Mouse (Mus musculus): ENCODE measurements around the gene Zc3h7b. TPM values are rescaled to one million over a fixed set of nuclear protein-coding genes. Genes with fewer than 3 reads are reported as not detected.

Zc3h7b gene
- total RNA-seq, 2 experiments from 2014 or later, result 30.8 to 37.9 TPM

DNA sequence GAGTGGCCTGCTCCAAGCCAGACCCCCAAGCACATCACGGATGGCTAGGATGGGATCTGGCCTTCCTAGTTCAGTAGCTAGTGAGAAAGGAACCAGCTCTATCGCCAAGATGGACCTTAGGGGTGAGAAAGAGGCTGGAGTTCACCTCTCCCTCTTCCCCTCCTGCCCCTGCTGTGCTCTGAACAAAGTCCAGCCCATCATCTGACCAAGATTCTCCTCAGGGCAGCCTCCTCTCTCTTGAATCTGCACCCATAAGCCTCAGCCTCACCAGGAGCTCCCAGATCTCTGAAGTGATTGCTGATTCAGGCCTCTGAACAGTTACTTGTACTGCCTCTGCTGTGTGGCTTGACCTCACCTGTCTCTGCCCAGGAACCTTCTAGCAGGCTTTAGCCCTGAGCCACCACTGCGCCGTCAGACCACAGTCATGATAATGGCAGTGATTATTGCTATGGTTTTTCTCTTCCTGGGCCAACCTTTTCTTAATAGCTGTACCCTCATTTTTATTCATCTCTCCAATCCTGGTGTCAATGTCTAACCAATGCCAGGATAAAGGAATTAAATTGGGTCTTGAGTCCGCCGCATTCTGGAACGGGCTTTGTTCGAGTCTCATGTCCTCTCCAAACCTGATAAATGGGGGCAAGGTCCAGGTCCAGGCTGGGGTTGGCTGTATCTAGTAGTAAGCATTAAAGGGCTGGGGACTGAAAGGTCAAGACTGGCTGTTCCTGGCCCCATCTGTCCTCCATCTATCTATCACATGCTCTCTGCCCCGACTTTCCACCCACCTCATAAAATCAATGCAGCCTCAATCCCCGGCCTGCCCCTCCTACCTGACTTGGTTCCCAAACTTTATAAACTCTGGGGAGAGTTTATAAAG is 90.4 kb downstream of the Zc3h7b start:
- intact Hi-C loops (cut with DNase I; ENCODE audit: low total_unique reads), result no loop called here
- DNase-seq, result no peak

DNA sequence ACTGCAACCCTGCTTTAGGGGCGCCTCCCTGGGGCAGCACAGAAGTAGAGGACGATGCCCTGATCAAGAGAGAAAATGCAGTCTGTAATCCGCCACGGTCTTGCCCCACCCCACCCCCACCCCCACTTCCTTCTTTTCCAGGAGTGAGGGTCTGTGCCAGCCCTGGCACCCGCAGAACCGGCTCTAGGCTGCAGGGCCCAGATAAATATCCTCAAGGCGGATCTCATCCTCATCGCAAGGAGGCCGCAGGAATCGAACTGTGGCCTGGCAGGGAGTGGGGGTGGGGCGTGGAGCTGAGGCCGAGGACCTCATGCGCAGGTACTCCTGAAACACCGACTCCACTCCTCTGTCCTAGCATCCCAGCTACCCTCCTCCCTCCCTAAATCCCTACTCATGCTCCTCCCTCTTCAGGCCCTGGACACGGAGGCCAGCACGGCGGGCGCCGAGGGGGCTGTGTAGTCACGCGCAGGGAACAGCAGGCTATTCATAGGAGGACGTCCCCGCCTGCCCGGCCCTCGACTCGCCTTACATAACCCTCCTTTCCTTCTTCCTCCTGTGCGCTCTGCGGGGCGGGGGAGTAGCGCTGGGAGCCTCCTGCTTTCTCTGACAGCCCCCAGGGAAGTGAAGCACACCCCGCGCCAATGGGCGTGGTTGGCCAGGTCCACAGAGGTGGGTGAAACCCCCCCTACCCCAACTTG is 91.4 kb downstream of the Zc3h7b start:
- intact Hi-C loops (cut with DNase I; ENCODE audit: low total_unique reads), result no loop called here
- DNase-seq, result peak; percentile 95

DNA sequence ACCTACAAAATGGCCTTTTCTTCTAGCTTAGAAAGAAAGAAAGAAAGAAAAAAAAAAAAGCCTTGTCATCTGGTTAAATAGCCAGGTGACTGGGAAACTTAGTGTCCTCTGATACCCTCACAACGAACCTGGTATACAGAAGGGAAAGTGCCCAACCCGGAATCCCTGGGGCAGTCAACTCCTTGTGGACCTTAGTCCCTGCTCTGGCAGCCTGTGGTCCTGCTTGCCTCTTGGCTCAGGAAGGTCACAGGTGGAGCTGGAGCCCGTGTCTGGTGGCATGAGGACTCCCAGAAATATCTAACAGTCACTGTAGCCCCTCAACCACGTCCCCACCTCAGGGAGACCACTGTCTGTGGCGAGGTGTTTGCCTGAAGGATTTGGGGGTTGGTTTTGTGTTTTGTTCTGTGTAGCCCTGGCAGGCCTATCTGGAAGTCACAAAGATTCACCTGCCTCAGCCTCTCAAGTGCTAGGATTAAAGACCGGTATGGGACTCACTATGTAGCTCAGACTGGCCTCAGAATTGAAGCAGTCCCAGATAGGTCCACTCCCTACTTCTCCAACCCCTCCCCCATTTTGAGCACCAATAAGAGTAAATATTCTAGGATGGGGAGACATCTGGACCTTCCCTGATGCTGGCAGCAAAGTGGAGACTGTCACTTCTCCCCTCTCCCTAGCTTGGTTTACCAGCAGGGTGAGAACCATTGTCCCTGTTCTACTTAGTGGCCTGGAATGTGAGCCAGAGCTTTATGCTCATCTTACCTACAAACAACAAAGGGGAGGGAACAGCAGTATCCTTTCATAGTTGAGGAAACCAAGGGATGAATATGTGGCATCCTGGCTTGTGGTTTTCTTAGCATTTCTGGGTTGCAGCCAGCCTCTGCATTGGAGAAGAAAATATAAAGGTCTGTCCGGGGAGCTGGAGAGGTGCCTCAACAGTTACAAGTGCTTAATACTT is 92.4 kb downstream of the Zc3h7b start:
- no peak for DNase-seq
- intact Hi-C loops (cut with DNase I; ENCODE audit: low total_unique reads), result no loop called here

DNA sequence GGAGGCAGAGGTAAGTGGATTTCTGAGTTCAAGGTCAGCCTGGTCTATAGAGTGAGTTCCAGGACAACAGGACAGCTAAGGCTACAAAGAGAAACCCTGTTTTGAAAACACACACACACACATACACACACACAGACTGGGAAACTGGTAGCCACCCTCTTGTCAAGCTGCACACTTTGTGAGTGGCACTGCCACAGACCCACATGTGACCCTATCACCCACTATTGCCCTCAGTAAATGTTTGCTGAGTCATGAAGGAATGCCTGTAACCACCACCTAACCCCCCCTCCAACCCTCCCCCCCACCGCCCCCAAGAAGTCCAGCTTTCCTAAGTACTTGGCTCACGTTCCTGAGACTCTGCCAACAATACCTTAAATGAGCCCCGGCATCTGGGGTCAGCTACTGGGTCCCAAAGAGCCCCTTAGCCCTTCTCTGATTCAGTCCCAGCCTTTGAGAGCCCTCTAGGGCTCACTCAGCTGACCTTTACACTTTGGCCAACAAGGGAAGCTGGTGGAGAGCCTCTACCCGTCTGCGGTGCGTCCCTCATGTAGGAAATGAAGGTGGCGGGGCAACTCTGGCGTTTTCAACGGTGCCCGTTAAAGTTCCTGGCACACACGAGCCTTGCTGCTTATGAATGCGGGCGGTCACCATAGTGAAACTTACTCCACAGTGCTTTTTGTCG is 93.8 kb downstream of the Zc3h7b start:
- intact Hi-C loops (cut with DNase I; ENCODE audit: low total_unique reads), result no loop called here
- no peak for DNase-seq

DNA sequence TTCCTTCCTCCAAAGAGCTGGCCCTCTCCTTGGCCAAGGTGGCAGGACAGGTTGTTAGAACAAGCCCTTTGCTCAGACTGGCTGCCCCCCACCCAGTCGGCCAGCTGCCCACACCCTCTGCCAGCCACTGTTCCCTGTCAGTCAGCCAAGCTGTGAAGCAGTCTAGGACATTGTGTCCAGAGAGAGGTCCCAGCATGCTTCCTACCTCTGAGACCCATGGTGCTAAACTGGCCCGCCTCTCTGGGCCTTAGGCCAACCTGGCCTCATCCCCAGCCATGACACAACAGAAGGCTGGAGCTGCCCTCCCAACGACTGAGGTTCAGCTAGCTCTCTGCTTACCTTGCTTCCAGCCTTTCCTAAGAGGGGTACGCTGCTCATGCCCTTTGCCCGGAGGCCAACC is 94.8 kb downstream of the Zc3h7b start:
- DNase-seq, result peak; percentile 85
- intact Hi-C loops (cut with DNase I; ENCODE audit: low total_unique reads), result no loop called here

DNA sequence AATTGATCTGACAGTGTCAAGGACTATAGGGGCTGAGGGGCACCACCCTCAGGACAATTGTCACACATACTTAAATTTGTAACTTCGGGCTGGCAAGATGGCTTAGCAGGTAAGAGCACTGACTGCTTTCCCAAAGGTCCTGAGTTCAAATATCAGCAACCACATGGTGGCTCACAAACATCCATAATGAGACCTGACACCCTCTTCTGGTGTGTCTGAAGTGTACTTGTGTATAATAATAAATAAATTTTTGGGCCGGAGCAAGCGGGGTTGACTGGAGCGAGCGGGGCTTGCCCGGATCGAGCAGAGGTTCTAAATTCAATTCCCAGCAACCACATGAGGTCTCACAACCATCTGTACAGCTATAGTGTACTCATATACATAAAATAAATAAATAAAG is 95.4 kb downstream of the Zc3h7b start:
- intact Hi-C loops (cut with DNase I; ENCODE audit: low total_unique reads), result no loop called here
- no peak for DNase-seq

DNA sequence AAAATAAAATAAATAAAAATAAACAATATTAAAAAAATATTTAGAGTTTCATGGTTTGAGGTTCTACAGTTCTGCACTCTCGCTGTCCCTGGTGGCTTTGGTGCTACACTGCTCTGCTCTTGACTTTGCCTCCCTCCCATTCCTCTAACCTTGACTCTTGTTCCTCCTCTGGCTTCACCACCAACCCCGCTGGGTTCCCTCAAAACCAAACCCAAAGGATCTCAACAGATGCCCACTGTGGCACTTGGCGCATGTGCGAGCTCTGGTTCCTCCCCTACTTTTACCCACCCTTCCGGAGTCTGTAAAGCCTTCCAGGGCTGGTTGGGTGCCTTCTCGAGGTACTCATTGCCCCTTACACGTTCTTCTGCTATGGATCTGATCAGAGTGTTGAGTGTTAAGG is 97.4 kb downstream of the Zc3h7b start:
- DNase-seq, result no peak
- intact Hi-C loops (cut with DNase I; ENCODE audit: low total_unique reads), result no loop called here

DNA sequence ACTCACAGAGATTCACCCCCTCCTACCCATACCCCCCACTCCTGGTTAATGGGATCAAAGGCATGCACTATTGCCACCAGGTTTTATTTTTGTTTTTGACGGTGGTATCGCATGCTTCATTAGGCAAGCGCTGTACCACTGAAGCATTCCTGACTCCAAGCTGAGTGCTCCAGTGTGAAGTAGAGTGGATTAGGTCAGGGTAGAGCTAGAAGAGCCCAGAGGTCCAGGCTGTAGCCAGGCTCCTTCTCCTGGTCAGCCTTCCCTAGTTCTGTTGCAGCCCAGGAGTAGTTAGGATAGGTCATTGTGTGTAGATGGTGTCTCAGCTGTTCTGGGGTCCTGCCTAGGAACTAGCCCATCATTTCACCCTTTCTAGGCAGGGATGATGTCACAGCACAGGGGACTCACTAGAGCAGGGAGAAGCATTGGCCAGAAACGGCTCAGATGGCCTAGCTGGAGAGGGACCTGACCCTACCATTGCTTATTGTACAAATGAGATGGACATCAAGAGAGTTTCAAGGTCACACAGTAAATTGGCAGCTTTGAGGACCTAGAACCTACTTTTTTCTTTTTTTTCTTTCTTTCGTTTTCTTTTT is 100.3 kb downstream of the Zc3h7b start:
- DNase-seq, result no peak
- intact Hi-C loops (cut with DNase I; ENCODE audit: low total_unique reads), result no loop called here

DNA sequence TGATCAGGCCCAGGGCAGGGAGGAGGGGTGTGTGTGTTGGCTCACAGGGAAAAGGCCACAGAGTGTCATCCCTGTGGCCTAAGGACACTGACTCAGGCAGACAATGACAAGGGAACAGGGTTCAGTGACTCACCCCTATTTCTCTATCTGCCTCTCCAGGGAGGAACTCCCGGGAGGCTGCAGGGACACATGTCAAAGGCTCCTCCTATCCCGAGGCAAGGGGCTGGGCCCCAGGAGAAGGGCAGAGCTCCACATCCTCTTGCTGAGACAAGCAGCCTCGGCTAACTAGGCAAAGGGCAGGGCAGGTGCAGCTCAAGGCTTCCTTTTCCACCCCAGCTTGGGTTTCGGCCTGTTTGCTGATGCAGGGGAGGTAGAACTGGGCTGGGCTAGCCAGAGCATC is 100.9 kb downstream of the Zc3h7b start:
- intact Hi-C loops (cut with DNase I; ENCODE audit: low total_unique reads), result no loop called here

More for the DNA sequence above, 100.9 kb downstream of the Zc3h7b start:
- DNase-seq, result peak; percentile 77

Other genes with a start within 250 kb of the Zc3h7b start
- gene Ep300, start 159.7 kb upstream of the Zc3h7b start, total RNA-seq (2021), result 10 to 100 TPM; 28.7 to 30.8 TPM
- 1 to 10 TPM; 5.3 to 7.2 TPM for gene L3mbtl2, start 81.2 kb upstream of the Zc3h7b start, total RNA-seq (2021)
- 1 to 10 TPM in 1 of 2 experiments, under 1 TPM in 1; 0.91 to 1.8 TPM for gene Chadl, start 47.8 kb upstream of the Zc3h7b start, total RNA-seq (2021)
- 10 to 100 TPM; 24.8 to 27.8 TPM for gene Rangap1, start 473 bp downstream of the Zc3h7b start, total RNA-seq (2021)
- 100 to 1,000 TPM; 101 to 115 TPM for gene Tef, start 57.4 kb downstream of the Zc3h7b start, total RNA-seq (2021)
- gene Tob2, start 113.7 kb downstream of the Zc3h7b start, total RNA-seq (2021), result 100 to 1,000 TPM in 1 of 2 experiments, 10 to 100 TPM in 1; 44.8 to 106 TPM
- gene Phf5a, start 126.9 kb downstream of the Zc3h7b start, total RNA-seq (2021), result 10 to 100 TPM; 40.8 to 41.2 TPM
- 1,000 to 10,000 TPM in 1 of 2 experiments, 100 to 1,000 TPM in 1; 894 to 1,160 TPM for gene Aco2, start 127.3 kb downstream of the Zc3h7b start, total RNA-seq (2021)
- gene Polr3h, start 181.2 kb downstream of the Zc3h7b start, total RNA-seq (2021), result 1 to 10 TPM; 7.3 to 8.1 TPM
- 1 to 10 TPM; 3.7 to 3.8 TPM for gene Csdc2, start 191.7 kb downstream of the Zc3h7b start, total RNA-seq (2021)
- gene Pmm1, start 215.9 kb downstream of the Zc3h7b start, total RNA-seq (2021), result 10 to 100 TPM; 15.2 to 16.9 TPM
- gene 1700029P11Rik, start 235.5 kb downstream of the Zc3h7b start, total RNA-seq (2021), result not detected
- gene Xrcc6, start 242.8 kb downstream of the Zc3h7b start, total RNA-seq (2021), result 10 to 100 TPM; 22.0 to 26.6 TPM